Mouse (Mus musculus): Measurements from ENCODE around the gene Galntl6. TPM values are rescaled to one million over a fixed set of nuclear protein-coding genes. Genes with fewer than 3 reads are reported as not detected.
"Not testable (repeated sequence)": the region's sequence is repeated elsewhere in the genome, so short reads cannot be mapped to it uniquely, and the experiment has no call there.

The Galntl6 gene
- total RNA-seq, 4 experiments from 2014 or later: 0.23 to 0.78 (median 0.28) TPM; not detected in 1

GRCm38 (mm10) chr8:57765726-57766351 lies 1146.6 kb downstream of the Galntl6 start:
- no peak for DNase-seq

GRCm38 (mm10) chr8:57765192-57765591 lies 1147.2 kb downstream of the Galntl6 start:
- DNase-seq: no peak

- not testable (repeated sequence) for DNase-seq
These were observed 1149.8 kb downstream of the Galntl6 start for GRCm38 (mm10) chr8:57762622-57763021.

GRCm38 (mm10) chr8:57760921-57761320 lies 1151.5 kb downstream of the Galntl6 start:
- no peak for DNase-seq

- DNase-seq: no peak
These were observed 1153.6 kb downstream of the Galntl6 start for GRCm38 (mm10) chr8:57758857-57759256.

- no peak for DNase-seq
These were observed 1155.0 kb downstream of the Galntl6 start for GRCm38 (mm10) chr8:57757476-57757875.

- DNase-seq: no peak
These were observed 1158.4 kb downstream of the Galntl6 start for GRCm38 (mm10) chr8:57754066-57754465.

- DNase-seq: no peak
These were observed 1168.8 kb downstream of the Galntl6 start for GRCm38 (mm10) chr8:57743636-57744035.

- DNase-seq: peak; percentile 55
These were observed 1170.5 kb downstream of the Galntl6 start for GRCm38 (mm10) chr8:57741983-57742382.

GRCm38 (mm10) chr8:57741309-57741708 lies 1171.1 kb downstream of the Galntl6 start:
- DNase-seq: no peak

- no peak for DNase-seq
These were observed 1175.2 kb downstream of the Galntl6 start for GRCm38 (mm10) chr8:57737281-57737680.

GRCm38 (mm10) chr8:57732795-57733194 lies 1179.6 kb downstream of the Galntl6 start:
- no peak for DNase-seq

GRCm38 (mm10) chr8:57731666-57732065 lies 1180.8 kb downstream of the Galntl6 start:
- DNase-seq: no peak

GRCm38 (mm10) chr8:57728276-57728675 lies 1184.2 kb downstream of the Galntl6 start:
- no peak for DNase-seq

GRCm38 (mm10) chr8:57724843-57725627 lies 1187.4 kb downstream of the Galntl6 start:
- no peak for DNase-seq

Other genes starting within 250 kb of the Galntl6 start
- not detected for gene BC030500, start 885 bp downstream of the Galntl6 start, total RNA-seq (2022)